Mouse (Mus musculus): Measurements from ENCODE around the gene Foxj1. TPM values are rescaled to one million over a fixed set of nuclear protein-coding genes. Genes with fewer than 3 reads are reported as not detected.
A peak's percentile ranks its signal among the peaks of the same experiment; 100 is the strongest.

Foxj1 gene
- total and polyA plus RNA-seq, 2 experiments from 2014 or later, result 12.1 to 37.5 TPM

- no peak overlapping the region for H3K4me3 ChIP-seq (ENCODE audit: low read depth, low read length)
- no peak overlapping the region for H3K9ac ChIP-seq (replicated peaks; ENCODE audit: low read length, poor library complexity, severe bottlenecking)
- DNase-seq (ENCODE audit: low spot score) (no peak), ATAC-seq (ENCODE audit: low FRiP score) (no peak)
- no peaks in the 10 kb centered on the region for H3K9me3 ChIP-seq (ENCODE audit: low read length)
- WGBS, result 94% methylated on average over 8 of the region's 8 CpGs
- no peaks in the 10 kb centered on the region for H3K27me3 ChIP-seq (ENCODE audit: insufficient read depth, low read length)
- no peak for TF ChIP-seq CTCF (IDR thresholded peaks at IDR 0.05)
- H3K36me3 ChIP-seq (ENCODE audit: insufficient read depth, low read length), result peaks cover 30% of the 10 kb centered on the region
- no peak overlapping the region for H3K27ac ChIP-seq (ENCODE audit: low read depth, low read length)
- H3K4me1 ChIP-seq (ENCODE audit: insufficient read depth, low read length), result no peaks in the 10 kb centered on the region
- no peak overlapping the region for H3K4me2 ChIP-seq (ENCODE audit: low read depth, low read length, poor library complexity, severe bottlenecking)
These were observed 18.3 kb upstream of the Foxj1 start for GRCm38 (mm10) chr11:116353535-116353934.

GRCm38 (mm10) chr11:116351294-116351693, 16.1 kb upstream of the Foxj1 start:
- 91% methylated on average over 5 of the region's 5 CpGs for WGBS
- no peak overlapping the region for H3K4me2 ChIP-seq (ENCODE audit: low read depth, low read length, poor library complexity, severe bottlenecking)
- H3K4me1 ChIP-seq (ENCODE audit: insufficient read depth, low read length), result no peaks in the 10 kb centered on the region
- TF ChIP-seq CTCF (IDR thresholded peaks at IDR 0.05), result peak; percentile 40; the same call in 1 of the 2 replicates
- ATAC-seq (ENCODE audit: low FRiP score) (no peak), DNase-seq (ENCODE audit: low spot score) (no peak)
- no peak overlapping the region for H3K27ac ChIP-seq (ENCODE audit: low read depth, low read length)
- no peaks in the 10 kb centered on the region for H3K9me3 ChIP-seq (ENCODE audit: low read length)
- no peak overlapping the region for H3K9ac ChIP-seq (replicated peaks; ENCODE audit: low read length, poor library complexity, severe bottlenecking)
- H3K36me3 ChIP-seq (ENCODE audit: insufficient read depth, low read length), result peaks cover 48% of the 10 kb centered on the region
- H3K4me3 ChIP-seq (ENCODE audit: low read depth, low read length), result no peak overlapping the region
- no peaks in the 10 kb centered on the region for H3K27me3 ChIP-seq (ENCODE audit: insufficient read depth, low read length)

GRCm38 (mm10) chr11:116347955-116348354, 12.8 kb upstream of the Foxj1 start:
- H3K4me3 ChIP-seq (ENCODE audit: low read depth, low read length), result no peak overlapping the region
- no peaks in the 10 kb centered on the region for H3K27me3 ChIP-seq (ENCODE audit: insufficient read depth, low read length)
- TF ChIP-seq CTCF (IDR thresholded peaks at IDR 0.05), result no peak
- H3K36me3 ChIP-seq (ENCODE audit: insufficient read depth, low read length), result peaks cover 59% of the 10 kb centered on the region
- 89% methylated on average over 5 of the region's 5 CpGs for WGBS
- no peak overlapping the region for H3K9ac ChIP-seq (replicated peaks; ENCODE audit: low read length, poor library complexity, severe bottlenecking)
- H3K4me1 ChIP-seq (ENCODE audit: insufficient read depth, low read length), result no peaks in the 10 kb centered on the region
- ATAC-seq (ENCODE audit: low FRiP score), result no peak
- H3K27ac ChIP-seq (ENCODE audit: low read depth, low read length), result no peak overlapping the region
- no peak for DNase-seq (ENCODE audit: low spot score)
- no peak overlapping the region for H3K4me2 ChIP-seq (ENCODE audit: low read depth, low read length, poor library complexity, severe bottlenecking)
- no peaks in the 10 kb centered on the region for H3K9me3 ChIP-seq (ENCODE audit: low read length)

DNA sequence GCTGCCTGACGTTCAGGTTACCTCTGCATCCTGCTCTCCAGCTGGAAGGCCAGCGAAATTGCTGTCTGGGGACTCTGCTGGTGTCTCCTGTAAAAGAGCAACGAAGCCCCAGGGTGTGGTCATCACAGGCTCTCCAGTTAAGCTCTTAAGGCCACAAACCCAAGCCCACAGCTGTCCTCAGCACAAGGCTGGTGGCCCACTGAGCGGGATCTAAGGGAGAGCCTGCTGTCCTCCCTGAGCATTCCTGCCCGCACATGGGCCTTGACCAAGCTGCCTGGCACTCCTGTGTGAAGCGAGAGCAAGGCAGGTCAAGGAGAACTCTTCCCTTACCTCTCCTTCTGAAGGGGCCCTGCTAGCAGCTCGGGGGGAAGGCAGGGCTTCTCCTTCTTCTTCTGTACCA, 11.8 kb upstream of the Foxj1 start:
- Histone ChIP-seq H3K9me3 (ENCODE audit: low read length) (no peaks in the 10 kb centered on the region), H3K4me2 (ENCODE audit: low read depth, low read length, poor library complexity, severe bottlenecking) (no peak overlapping the region), H3K36me3 (ENCODE audit: insufficient read depth, low read length) (peaks cover 68% of the 10 kb centered on the region), H3K9ac (replicated peaks; ENCODE audit: low read length, poor library complexity, severe bottlenecking) (no peak overlapping the region), H3K27me3 (ENCODE audit: insufficient read depth, low read length) (no peaks in the 10 kb centered on the region), H3K4me1 (ENCODE audit: insufficient read depth, low read length) (no peaks in the 10 kb centered on the region), H3K27ac (ENCODE audit: low read depth, low read length) (no peak overlapping the region), H3K4me3 (ENCODE audit: low read depth, low read length) (no peak overlapping the region)
- WGBS, result 79% methylated on average over 7 of the region's 7 CpGs
- DNase-seq (ENCODE audit: low spot score), result no peak
- no peak for ATAC-seq (ENCODE audit: low FRiP score)
- TF ChIP-seq CTCF (IDR thresholded peaks at IDR 0.05), result no peak

- no peaks in the 10 kb centered on the region for H3K9me3 ChIP-seq (ENCODE audit: low read length)
- DNase-seq (ENCODE audit: low spot score), result peak; percentile 79
- H3K27me3 ChIP-seq (ENCODE audit: insufficient read depth, low read length), result no peaks in the 10 kb centered on the region
- WGBS, result 70% methylated on average over 25 of the region's 25 CpGs
- H3K4me3 ChIP-seq (ENCODE audit: low read depth, low read length), result no peak overlapping the region
- TF ChIP-seq CTCF (IDR thresholded peaks at IDR 0.05), result no peak
- H3K9ac ChIP-seq (replicated peaks; ENCODE audit: low read length, poor library complexity, severe bottlenecking), result no peak overlapping the region
- H3K36me3 ChIP-seq (ENCODE audit: insufficient read depth, low read length), result peaks cover 57% of the 10 kb centered on the region
- no peaks in the 10 kb centered on the region for H3K4me1 ChIP-seq (ENCODE audit: insufficient read depth, low read length)
- H3K4me2 ChIP-seq (ENCODE audit: low read depth, low read length, poor library complexity, severe bottlenecking), result no peak overlapping the region
- peak; percentile 45; the same call in 1 of the 2 replicates for ATAC-seq (ENCODE audit: low FRiP score)
- H3K27ac ChIP-seq (ENCODE audit: low read depth, low read length), result no peak overlapping the region
These were observed 7.0 kb upstream of the Foxj1 start for GRCm38 (mm10) chr11:116342069-116342791.

DNA sequence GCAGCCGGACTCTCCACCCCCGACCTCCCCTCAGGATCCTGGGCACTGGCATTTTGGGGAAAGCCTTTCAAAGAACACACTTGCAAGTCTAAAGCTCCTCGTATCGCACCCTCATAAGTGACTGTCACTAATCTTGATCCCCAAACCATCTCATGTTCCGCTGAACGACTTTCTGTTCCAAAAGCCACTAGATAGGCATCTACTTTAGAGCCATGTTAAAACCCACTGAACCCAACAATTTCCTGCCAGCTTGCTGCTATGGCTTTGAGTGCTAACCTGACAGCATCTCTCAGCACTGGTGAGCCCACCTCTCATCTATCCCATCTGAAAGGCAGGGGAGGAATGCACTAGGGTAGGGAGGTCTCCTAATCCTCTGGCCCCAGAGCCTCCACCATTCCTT, 2.3 kb upstream of the Foxj1 start:
- Histone ChIP-seq H3K4me1 (ENCODE audit: insufficient read depth, low read length) (peaks cover 6% of the 10 kb centered on the region; the same call in 1 of the 2 replicates), H3K9ac (replicated peaks; ENCODE audit: low read length, poor library complexity, severe bottlenecking) (no peak overlapping the region), H3K9me3 (ENCODE audit: low read length) (no peaks in the 10 kb centered on the region), H3K36me3 (ENCODE audit: insufficient read depth, low read length) (peaks cover 21% of the 10 kb centered on the region), H3K27ac (ENCODE audit: low read depth, low read length) (no peak overlapping the region), H3K27me3 (ENCODE audit: insufficient read depth, low read length) (peaks cover 14% of the 10 kb centered on the region), H3K4me2 (ENCODE audit: low read depth, low read length, poor library complexity, severe bottlenecking) (no peak overlapping the region), H3K4me3 (ENCODE audit: low read depth, low read length) (no peak overlapping the region)
- 77% methylated on average over 6 of the region's 6 CpGs for WGBS
- DNase-seq (ENCODE audit: low spot score) (no peak), ATAC-seq (ENCODE audit: low FRiP score) (no peak)
- no peak for TF ChIP-seq CTCF (IDR thresholded peaks at IDR 0.05)

Measured in midbrain, postnatal 0 days (tissue).